Mouse (Mus musculus) stomach, postnatal 0 days (tissue): ENCODE results near the gene Fsip1.

Experiments
- CTCF ChIP-seq: IDR thresholded peaks from 2 replicates; pipeline ENCODE4 v1.5.1; 2016; ENCODE audit warnings: antibody characterized with exemption, low read depth, mild to moderate bottlenecking, moderate library complexity
- EP300 ChIP-seq: optimal IDR thresholded peaks from 2 replicates; pipeline ENCODE3; 2016; ENCODE audit warnings: antibody characterized with exemption

DNA sequence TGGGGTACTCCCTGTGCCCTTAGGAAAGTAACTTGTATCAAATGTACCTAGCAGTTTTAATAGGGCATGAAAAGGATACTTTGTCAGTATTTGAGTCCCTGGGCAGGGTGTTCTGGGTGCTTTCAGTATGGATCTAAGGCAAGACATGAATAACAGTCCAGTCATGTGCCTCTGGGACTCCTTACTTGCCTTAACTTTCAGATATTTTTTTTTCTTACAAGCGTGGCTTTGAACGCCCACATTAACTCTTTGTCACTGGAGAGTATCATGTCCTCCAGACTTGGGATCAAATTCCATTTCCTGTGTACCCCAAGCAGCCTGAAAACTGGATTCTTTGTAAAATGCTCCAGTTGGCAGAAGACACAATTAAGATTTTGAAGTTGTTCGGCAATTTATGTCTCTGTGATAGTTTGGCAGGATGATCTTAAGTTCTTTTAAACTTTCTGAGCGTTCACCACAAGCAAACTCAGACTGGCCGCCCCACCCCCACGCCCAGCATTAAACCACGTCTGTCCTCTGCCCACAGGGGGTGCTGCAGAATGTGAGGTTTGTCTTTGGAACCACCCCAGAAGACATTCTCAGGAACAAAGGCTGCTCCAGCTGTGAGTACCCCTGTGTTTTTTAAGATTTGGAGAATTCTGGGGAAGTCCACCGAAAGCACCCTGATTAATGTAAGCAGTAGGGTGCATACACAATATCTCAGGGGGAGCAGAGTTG, 142.8 kb downstream of the Fsip1 start:
- peak; percentile 67 for TF ChIP-seq CTCF
- TF ChIP-seq EP300 = no peak
